Comparison of ENCODE assay signal across 7 mouse cellular contexts in the genomic region with DNA sequence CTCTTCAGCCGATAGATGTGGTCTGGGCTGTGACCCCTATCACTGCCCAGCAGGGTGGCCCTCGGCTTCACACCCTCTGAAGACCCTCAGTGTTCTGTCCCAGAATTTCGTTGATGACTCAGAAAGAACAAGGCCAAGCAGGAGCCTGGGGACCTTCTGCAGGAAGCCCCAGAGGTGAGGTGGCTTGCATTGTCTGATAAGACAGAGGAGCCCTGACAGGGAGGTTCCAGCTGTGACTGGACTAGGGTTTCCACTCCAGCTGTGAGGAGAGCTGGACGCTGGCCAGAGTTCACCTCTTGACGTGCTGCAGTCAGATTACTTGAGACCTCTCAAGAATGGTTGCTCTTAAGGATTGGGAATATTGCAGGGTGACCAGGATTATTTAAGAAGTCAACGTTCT. TPM values are rescaled to one million over a fixed set of nuclear protein-coding genes. Genes with fewer than 3 reads are reported as not detected.
DNase-seq lines count a peak whose midpoint lies in the region; ATAC-seq and TF ChIP-seq lines count a peak whose summit lies in the region.

No protein-coding gene starts in this region.

- no peaks in the 10 kb centered on the region for H3K4me1 ChIP-seq in ES-Bruce4 (ENCODE audit: control insufficient read depth, insufficient read depth, low read length)
- H3K4me1 ChIP-seq in bone marrow macrophage, adult 2 months (ENCODE audit: control insufficient read depth, insufficient read depth, low read length): peaks cover 18% of the 10 kb centered on the region
- H3K4me1 ChIP-seq in hindbrain, embryonic 11.5 days (replicated peaks; ENCODE audit: control insufficient read depth, insufficient read depth, low read length): peaks cover 9% of the 10 kb centered on the region; the same call in 1 of the 2 replicates
- H3K4me1 ChIP-seq in liver, embryonic 15.5 days (replicated peaks): peaks cover 64% of the 10 kb centered on the region

- TF ChIP-seq EP300 in ES-Bruce4 (IDR thresholded peaks at IDR 0.05; ENCODE audit: insufficient read depth, low read depth, low read length): no peak

- DNase-seq in hindbrain, embryonic 11.5 days (ENCODE audit: low spot score): no peak
- DNase-seq in neural tube, embryonic 10.5 days (ENCODE audit: extremely low spot score, low spot score): peak; percentile 45
- no peak for DNase-seq in right cerebral cortex, adult 2 months (ENCODE audit: low spot score in 2 of 2)
- DNase-seq in layer of hippocampus, adult 2 months (ENCODE audit: low spot score in 2 of 2): no peak

- H3K36me3 ChIP-seq in ES-Bruce4 (ENCODE audit: control insufficient read depth, insufficient read depth, low read length, poor library complexity, severe bottlenecking): peaks cover 7% of the 10 kb centered on the region; the same call in 1 of the 2 replicates
- H3K36me3 ChIP-seq in hindbrain, embryonic 11.5 days (ENCODE audit: control insufficient read depth, insufficient read depth, low read length): peaks cover 18% of the 10 kb centered on the region
- H3K36me3 ChIP-seq in liver, embryonic 15.5 days (replicated peaks): peaks cover 33% of the 10 kb centered on the region

- ATAC-seq in hindbrain, embryonic 11.5 days (ENCODE audit: low FRiP score): no peak
- no peak for ATAC-seq in liver, embryonic 15.5 days (ENCODE audit: insufficient read depth)

- peak overlapping the region; percentile 61 for H3K4me2 ChIP-seq in hindbrain, embryonic 11.5 days (replicated peaks; ENCODE audit: low read depth, low read length)
- H3K4me2 ChIP-seq in liver, embryonic 15.5 days: peak overlapping the region; percentile 100

- H3K27ac ChIP-seq in ES-Bruce4 (ENCODE audit: insufficient read depth, low read length): no peak overlapping the region
- H3K27ac ChIP-seq in bone marrow macrophage, adult 2 months (ENCODE audit: insufficient read depth, low read depth, low read length): no peak overlapping the region
- H3K27ac ChIP-seq in hindbrain, embryonic 11.5 days (ENCODE audit: low read depth, low read length): no peak overlapping the region; the same call in 1 of the 2 replicates
- peak overlapping the region; percentile 78 for H3K27ac ChIP-seq in liver, embryonic 15.5 days (replicated peaks)
- no peak overlapping the region for H3K27ac ChIP-seq in layer of hippocampus, adult 2 months

- H3K27me3 ChIP-seq in ES-Bruce4 (ENCODE audit: control insufficient read depth, insufficient read depth, low read length, poor library complexity, severe bottlenecking): no peaks in the 10 kb centered on the region
- no peaks in the 10 kb centered on the region for H3K27me3 ChIP-seq in hindbrain, embryonic 11.5 days (ENCODE audit: control insufficient read depth, insufficient read depth, low read length)
- no peaks in the 10 kb centered on the region for H3K27me3 ChIP-seq in liver, embryonic 15.5 days

- peak overlapping the region; percentile 80 for H3K9ac ChIP-seq in ES-Bruce4 (ENCODE audit: low read depth, poor library complexity, severe bottlenecking)
- peak overlapping the region; percentile 94 for H3K9ac ChIP-seq in hindbrain, embryonic 11.5 days (ENCODE audit: low read depth, low read length)
- H3K9ac ChIP-seq in liver, embryonic 15.5 days: peak overlapping the region; percentile 86

- H3K4me3 ChIP-seq in ES-Bruce4 (ENCODE audit: low read depth, low read length): peak overlapping the region; percentile 97
- peak overlapping the region; percentile 94 for H3K4me3 ChIP-seq in bone marrow macrophage, adult 2 months (ENCODE audit: insufficient read depth, low read length)
- peak overlapping the region; percentile 86 for H3K4me3 ChIP-seq in hindbrain, embryonic 11.5 days (ENCODE audit: low read depth, low read length)
- H3K4me3 ChIP-seq in liver, embryonic 15.5 days (replicated peaks): peak overlapping the region; percentile 82
- H3K4me3 ChIP-seq in layer of hippocampus, adult 2 months: no peak overlapping the region

- TF ChIP-seq CTCF in ES-Bruce4 (IDR thresholded peaks at IDR 0.05; ENCODE audit: low read depth, low read length): no peak
- TF ChIP-seq CTCF in bone marrow macrophage, adult 2 months (IDR thresholded peaks at IDR 0.05; ENCODE audit: low read depth, low read length): no peak
- TF ChIP-seq CTCF in layer of hippocampus, adult 2 months (conservative IDR thresholded peaks at IDR 0.05): no peak

- WGBS in hindbrain, embryonic 11.5 days: 9% methylated on average over 6 of the region's 6 CpGs
- 5% methylated on average over 6 of the region's 6 CpGs for whole genome bisulfite sequencing in liver, embryonic 15.5 days (ENCODE audit: insufficient replicate concordance)

- H3K9me3 ChIP-seq in ES-Bruce4 (replicated peaks; ENCODE audit: control insufficient read depth, insufficient read depth, low read length, poor library complexity, severe bottlenecking): no peaks in the 10 kb centered on the region
- no peaks in the 10 kb centered on the region for H3K9me3 ChIP-seq in hindbrain, embryonic 11.5 days (ENCODE audit: control insufficient read depth, low read length)
- H3K9me3 ChIP-seq in liver, embryonic 15.5 days (replicated peaks): no peaks in the 10 kb centered on the region

- no peak for TF ChIP-seq POLR2A in ES-Bruce4 (IDR thresholded peaks at IDR 0.05; ENCODE audit: insufficient read depth, low read length)
- no peak for TF ChIP-seq POLR2A in bone marrow macrophage, adult 2 months (IDR thresholded peaks at IDR 0.05; ENCODE audit: borderline replicate concordance, low read depth, low read length)

RNA-seq across cellular contexts. Expression of a gene that starts 1.2 kb away (rescaled TPM):
- 141 and 173 TPM in 2 replicates for polyA plus RNA-seq in ES-Bruce4 (2011; ENCODE audit: insufficient read depth, insufficient read length, low read depth, missing spikeins)
- 135 and 136 TPM in 2 replicates for polyA plus RNA-seq in bone marrow macrophage, adult 2 months (2012; ENCODE audit: insufficient read depth, insufficient read length, missing spikeins)
- 458 and 483 TPM in 2 replicates for polyA plus RNA-seq in hindbrain, embryonic 11.5 days (2014; fragmentation: Nextera tagmentation; extraction: Ambion mirVana)
- 167 and 213 TPM in 2 replicates for polyA plus RNA-seq in liver, embryonic 15.5 days (2015; fragmentation: Nextera tagmentation; extraction: Ambion mirVana)
- total RNA-seq in layer of hippocampus, adult 2 months (2021): 10 to 100 TPM; 12.6 to 13.4 TPM

RNA-seq across cellular contexts. Expression of a gene that starts 3.3 kb away (rescaled TPM):
- 17.1 and 17.2 TPM in 2 replicates for polyA plus RNA-seq in ES-Bruce4 (2011; ENCODE audit: insufficient read depth, insufficient read length, low read depth, missing spikeins)
- polyA plus RNA-seq in bone marrow macrophage, adult 2 months (2012; ENCODE audit: insufficient read depth, insufficient read length, missing spikeins): 90.6 and 95.8 TPM in 2 replicates
- 58.7 and 65.0 TPM in 2 replicates for polyA plus RNA-seq in hindbrain, embryonic 11.5 days (2014; fragmentation: Nextera tagmentation; extraction: Ambion mirVana)
- polyA plus RNA-seq in liver, embryonic 15.5 days (2015; fragmentation: Nextera tagmentation; extraction: Ambion mirVana): 49.9 and 60.7 TPM in 2 replicates
- total RNA-seq in layer of hippocampus, adult 2 months (2021): 10 to 100 TPM; 26.4 to 28.0 TPM

RNA-seq across cellular contexts. Expression of a gene that starts 36.4 kb away (rescaled TPM):
- polyA plus RNA-seq in ES-Bruce4 (2011; ENCODE audit: insufficient read depth, insufficient read length, low read depth, missing spikeins): 0.57 and 0.72 TPM in 2 replicates
- 1,445 and 1,606 TPM in 2 replicates for polyA plus RNA-seq in bone marrow macrophage, adult 2 months (2012; ENCODE audit: insufficient read depth, insufficient read length, missing spikeins)
- 23.5 and 25.5 TPM in 2 replicates for polyA plus RNA-seq in hindbrain, embryonic 11.5 days (2014; fragmentation: Nextera tagmentation; extraction: Ambion mirVana)
- polyA plus RNA-seq in liver, embryonic 15.5 days (2015; fragmentation: Nextera tagmentation; extraction: Ambion mirVana): 22.0 and 27.4 TPM in 2 replicates
- total RNA-seq in layer of hippocampus, adult 2 months (2021): 10 to 100 TPM; 23.2 TPM

Comparison
In these comparisons a context has a peak if more than half of its experiments do, and no peak if none do; other contexts are left out.
1. RNA of a gene that starts 36.4 kb away (polyA plus RNA-seq): 1,445 to 1,606 TPM in bone marrow macrophage, adult 2 months; 23.5 to 25.5 TPM in hindbrain, embryonic 11.5 days, 22.0 to 27.4 TPM in liver, embryonic 15.5 days and 0.57 to 0.72 TPM in ES-Bruce4; every median in the first group is over 10 times any median in the second.
2. Peak in every context shown above with its lines, with median percentiles within 50 percentile points of each other: H3K9ac ChIP-seq.